12 mouse cellular contexts compared by ENCODE assay signal in genomic region chr7:27180837-27181695, GRCm38 (mm10). TPM values are rescaled to one million over a fixed set of nuclear protein-coding genes. Genes with fewer than 3 reads are reported as not detected.
A peak's percentile ranks its signal among the peaks of the same experiment; 100 is the strongest.
DNase-seq lines count a peak whose midpoint lies in the region; ATAC-seq and TF ChIP-seq lines count a peak whose summit lies in the region.
"Had no signal": no experiment of that assay in that cellular context is flagged by ENCODE, and none has a peak within 500 bp of the region (broad histone marks: within the 10 kb centered on the region; RNA-seq: fewer than 3 reads in every experiment).

Gm21983 (minus strand) TSS chr7:27181086.
Mia (minus strand) TSS chr7:27181157.

- no peak for DNase-seq in heart, postnatal 4 days
- DNase-seq in ES-CJ7 (ENCODE audit: low read depth, low spot score) = peak; percentile 59
- peak; percentile 31 for DNase-seq in hindbrain, postnatal 0 days (ENCODE audit: low spot score)
- no peak for DNase-seq in T-cell, adult 2 months (ENCODE audit: low spot score)
- no peak for DNase-seq in left cerebral cortex, postnatal 14 days (ENCODE audit: low spot score in 2 of 2)
- no peak for DNase-seq in layer of hippocampus, postnatal 36 days

- intact Hi-C loops in left cerebral cortex, postnatal 14 days (cut with DNase I) = no loop called here

- peaks cover 30% of the 10 kb centered on the region for H3K36me3 ChIP-seq in heart, embryonic 13.5 days
- peaks cover 14% of the 10 kb centered on the region; the same call in 1 of the 2 replicates for H3K36me3 ChIP-seq in hindbrain, postnatal 0 days (ENCODE audit: insufficient read depth, low read length)
- H3K36me3 ChIP-seq in midbrain, embryonic 13.5 days = peaks cover 31% of the 10 kb centered on the region

- peak within 1 kb of the TSS; percentile 81; the same call in 1 of the 2 replicates for H3K27ac ChIP-seq in heart, embryonic 13.5 days (replicated peaks)
- peak within 1 kb of the TSS; percentile 93 for H3K27ac ChIP-seq in hindbrain, postnatal 0 days
- peak within 1 kb of the TSS; percentile 88 for H3K27ac ChIP-seq in midbrain, embryonic 13.5 days

- WGBS in heart, embryonic 13.5 days = 56% methylated on average over 14 of the region's 14 CpGs
- WGBS in hindbrain, postnatal 0 days = 61% methylated on average over 14 of the region's 14 CpGs
- WGBS in midbrain, embryonic 13.5 days = 67% methylated on average over 14 of the region's 14 CpGs

- peaks cover 24% of the 10 kb centered on the region for H3K4me1 ChIP-seq in heart, embryonic 13.5 days
- H3K4me1 ChIP-seq in hindbrain, postnatal 0 days (ENCODE audit: insufficient read depth, low read length) = peaks cover 7% of the 10 kb centered on the region
- H3K4me1 ChIP-seq in midbrain, embryonic 13.5 days (replicated peaks) = peaks cover 21% of the 10 kb centered on the region

- no peaks in the 10 kb centered on the region for H3K27me3 ChIP-seq in heart, embryonic 13.5 days (replicated peaks)
- H3K27me3 ChIP-seq in hindbrain, postnatal 0 days (ENCODE audit: insufficient read depth, low read length) = no peaks in the 10 kb centered on the region
- H3K27me3 ChIP-seq in midbrain, embryonic 13.5 days = no peaks in the 10 kb centered on the region
- H3K27me3 ChIP-seq: heart, embryonic 12.5 days had no signal

- H3K9ac ChIP-seq in heart, embryonic 13.5 days = 0 out of 2 replicates have a peak within 1 kb of the TSS, but pooled peaks have one; percentile 7
- H3K9ac ChIP-seq in hindbrain, postnatal 0 days (replicated peaks; ENCODE audit: low read length) = no peak within 1 kb of the TSS; the same call in 1 of the 2 replicates
- 0 out of 2 replicates have a peak within 1 kb of the TSS, but pooled peaks have one; percentile 1 for H3K9ac ChIP-seq in midbrain, embryonic 13.5 days (replicated peaks)
- H3K9ac ChIP-seq: heart, embryonic 12.5 days had no signal

- no peak within 1 kb of the TSS for H3K4me2 ChIP-seq in heart, embryonic 13.5 days
- H3K4me2 ChIP-seq in hindbrain, postnatal 0 days (ENCODE audit: low read depth, low read length) = peak within 1 kb of the TSS; percentile 62
- no peak within 1 kb of the TSS for H3K4me2 ChIP-seq in midbrain, embryonic 13.5 days (replicated peaks)

- no peaks in the 10 kb centered on the region for H3K9me3 ChIP-seq in heart, embryonic 13.5 days
- H3K9me3 ChIP-seq in hindbrain, postnatal 0 days (ENCODE audit: low read length) = no peaks in the 10 kb centered on the region
- H3K9me3 ChIP-seq in midbrain, embryonic 13.5 days = no peaks in the 10 kb centered on the region
- H3K9me3 ChIP-seq: heart, embryonic 12.5 days had no signal

- ATAC-seq in heart, embryonic 13.5 days (ENCODE audit: extremely low read depth, insufficient number of reproducible peaks, low FRiP score, low TSS enrichment) = no peak
- no peak for ATAC-seq in hindbrain, postnatal 0 days
- no peak for ATAC-seq in midbrain, embryonic 13.5 days

- TF ChIP-seq CTCF in hindbrain, postnatal 0 days (IDR thresholded peaks at IDR 0.05; ENCODE audit: low read depth) = no peak

- 0 out of 2 replicates have a peak within 1 kb of the TSS, but pooled peaks have one; percentile 82 for H3K4me3 ChIP-seq in heart, embryonic 13.5 days
- peak within 1 kb of the TSS; percentile 8; the same call in 1 of the 2 replicates for H3K4me3 ChIP-seq in hindbrain, postnatal 0 days (ENCODE audit: low read length)
- no peak within 1 kb of the TSS for H3K4me3 ChIP-seq in midbrain, embryonic 13.5 days (replicated peaks)

RNA-seq across cellular contexts. Expression of gene Gm21983, which starts in this region (rescaled TPM):
- polyA plus RNA-seq in heart, embryonic 13.5 days (2015; fragmentation: Nextera tagmentation; extraction: Ambion mirVana) = 0.31 TPM in 1 of 2 replicates, not detected in the other
- not detected for total RNA-seq in heart, postnatal 4 days (2021)
- not detected in 2 replicates for total RNA-seq in hindbrain, postnatal 0 days (2014; rRNA removed)
- 0.43 and 0.44 TPM in 2 replicates for polyA plus RNA-seq in hindbrain, postnatal 0 days (2015; fragmentation: Nextera tagmentation; extraction: Ambion mirVana)
- 0.36 TPM in 1 of 2 replicates, not detected in the other for polyA plus RNA-seq in midbrain, embryonic 13.5 days (2015; fragmentation: Nextera tagmentation; extraction: Ambion mirVana)
- total RNA-seq in left cerebral cortex, postnatal 14 days (2021) = not detected
- not detected for total RNA-seq in layer of hippocampus, postnatal 36 days (2021)
- total RNA-seq: adrenal gland, postnatal 4 days; layer of hippocampus, postnatal 25 days; monocyte, adult 5-6 weeks had no signal

RNA-seq across cellular contexts. Expression of gene Mia, which starts in this region (rescaled TPM):
- polyA plus RNA-seq in heart, embryonic 13.5 days (2015; fragmentation: Nextera tagmentation; extraction: Ambion mirVana) = 4.3 and 4.8 TPM in 2 replicates
- not detected for total RNA-seq in heart, postnatal 4 days (2021)
- 17.8 and 34.2 TPM in 2 replicates for total RNA-seq in hindbrain, postnatal 0 days (2014; rRNA removed)
- polyA plus RNA-seq in hindbrain, postnatal 0 days (2015; fragmentation: Nextera tagmentation; extraction: Ambion mirVana) = 63.6 and 70.1 TPM in 2 replicates
- 3.6 and 5.1 TPM in 2 replicates for polyA plus RNA-seq in midbrain, embryonic 13.5 days (2015; fragmentation: Nextera tagmentation; extraction: Ambion mirVana)
- 1 to 10 TPM; 1.6 to 3.3 TPM for total RNA-seq in left cerebral cortex, postnatal 14 days (2021)
- 1 to 10 TPM; 1.8 to 2.0 TPM for total RNA-seq in layer of hippocampus, postnatal 36 days (2021)
- polyA plus RNA-seq: heart, embryonic 12.5 days had no signal

Comparison
In these comparisons a context has a peak if more than half of its experiments do, and no peak if none do; other contexts are left out.
1. RNA of gene Mia (polyA plus RNA-seq): 63.6 to 70.1 TPM in hindbrain, postnatal 0 days; 3.6 to 5.1 TPM in midbrain, embryonic 13.5 days and 4.3 to 4.8 TPM in heart, embryonic 13.5 days; every median in the first group is over 10 times any median in the second.
2. DNase-seq: peak in ES-CJ7 (single experiment) and hindbrain, postnatal 0 days (single experiment); none in heart, postnatal 4 days (single experiment), T-cell, adult 2 months (single experiment), left cerebral cortex, postnatal 14 days (0 of 2) and layer of hippocampus, postnatal 36 days (0 of 2).
3. Peak in every context shown above with its lines, with median percentiles within 50 percentile points of each other: H3K27ac ChIP-seq.